Mouse (Mus musculus) neutrophil, adult 83 days (primary cell): ENCODE results near the gene Mrgprf. TPM values are rescaled to one million over a fixed set of nuclear protein-coding genes. Genes with fewer than 3 reads are reported as not detected.

Experiments
- total RNA-seq, 2 experiments: library from RNA; stranded (reverse); gene quantifications; one replicate each; pipeline ENCODE4 v1.2.4; 2023

The Mrgprf gene
- not detected for total RNA-seq

GRCm38 (mm10) chr7:145300321-145301007 lies at the start of gene Mrgprf:
Gene Mrgprf, plus strand, starts transcription at chr7:145300828.

GRCm38 (mm10) chr7:145283487-145284187 lies 17.0 kb upstream of the Mrgprf start, which contains the start of gene Tpcn2:
Gene Tpcn2, minus strand, starts transcription at chr7:145284011.

GRCm38 (mm10) chr7:145314785-145315411 lies 14.3 kb downstream of the Mrgprf start, which contains the start of gene Mrgprd:
Gene Mrgprd, plus strand, starts transcription at chr7:145314835.

Other genes with a start within 250 kb of the Mrgprf start
- 1 to 10 TPM; 4.2 to 4.4 TPM for gene 1810010D01Rik, start 92.7 kb upstream of the Mrgprf start, total RNA-seq
- gene Tpcn2, start 16.8 kb upstream of the Mrgprf start, total RNA-seq = 10 to 100 TPM; 46.6 to 56.3 TPM
- gene Mrgprd, start 14.0 kb downstream of the Mrgprf start, total RNA-seq = not detected